Mouse (Mus musculus): ENCODE data around the gene Ccl17. TPM values are rescaled to one million over a fixed set of nuclear protein-coding genes. Genes with fewer than 3 reads are reported as not detected.

Ccl17 gene
- polyA plus RNA-seq, 1 experiment from 2014 or later = not detected

GRCm38 (mm10) chr8:94785995-94786595 lies 24.2 kb upstream of the Ccl17 start:
- no peaks in the 10 kb centered on the region for H3K27me3 ChIP-seq (ENCODE audit: control insufficient read depth, insufficient read depth, low read length)
- H3K9ac ChIP-seq (ENCODE audit: low read length) = no peak overlapping the region
- no peaks in the 10 kb centered on the region for H3K9me3 ChIP-seq (ENCODE audit: control insufficient read depth, low read length)
- no peak overlapping the region for H3K4me3 ChIP-seq (ENCODE audit: low read depth, low read length)
- H3K27ac ChIP-seq (ENCODE audit: low read depth, low read length) = no peak overlapping the region
- WGBS = 71% methylated on average over 6 of the region's 6 CpGs
- H3K4me2 ChIP-seq = no peak overlapping the region
- H3K36me3 ChIP-seq (ENCODE audit: control insufficient read depth, insufficient read depth, low read length) = no peaks in the 10 kb centered on the region
- no peak for DNase-seq (ENCODE audit: low spot score, missing footprints)
- H3K4me1 ChIP-seq (ENCODE audit: control insufficient read depth, insufficient read depth, low read length) = peaks cover 21% of the 10 kb centered on the region
- ATAC-seq (ENCODE audit: low FRiP score) = no peak

- Histone ChIP-seq H3K4me3 (ENCODE audit: low read depth, low read length) (no peak overlapping the region), H3K36me3 (ENCODE audit: control insufficient read depth, insufficient read depth, low read length) (no peaks in the 10 kb centered on the region), H3K27me3 (ENCODE audit: control insufficient read depth, insufficient read depth, low read length) (no peaks in the 10 kb centered on the region), H3K9ac (ENCODE audit: low read length) (no peak overlapping the region), H3K9me3 (ENCODE audit: control insufficient read depth, low read length) (no peaks in the 10 kb centered on the region), H3K4me1 (ENCODE audit: control insufficient read depth, insufficient read depth, low read length) (peaks cover 15% of the 10 kb centered on the region), H3K4me2 (no peak overlapping the region), H3K27ac (ENCODE audit: low read depth, low read length) (no peak overlapping the region)
- peak; percentile 86 for DNase-seq (ENCODE audit: low spot score, missing footprints)
- ATAC-seq (ENCODE audit: low FRiP score) = no peak
- WGBS = 71% methylated on average over 15 of the region's 15 CpGs
These were observed 22.4 kb upstream of the Ccl17 start for GRCm38 (mm10) chr8:94787524-94788501.

DNA sequence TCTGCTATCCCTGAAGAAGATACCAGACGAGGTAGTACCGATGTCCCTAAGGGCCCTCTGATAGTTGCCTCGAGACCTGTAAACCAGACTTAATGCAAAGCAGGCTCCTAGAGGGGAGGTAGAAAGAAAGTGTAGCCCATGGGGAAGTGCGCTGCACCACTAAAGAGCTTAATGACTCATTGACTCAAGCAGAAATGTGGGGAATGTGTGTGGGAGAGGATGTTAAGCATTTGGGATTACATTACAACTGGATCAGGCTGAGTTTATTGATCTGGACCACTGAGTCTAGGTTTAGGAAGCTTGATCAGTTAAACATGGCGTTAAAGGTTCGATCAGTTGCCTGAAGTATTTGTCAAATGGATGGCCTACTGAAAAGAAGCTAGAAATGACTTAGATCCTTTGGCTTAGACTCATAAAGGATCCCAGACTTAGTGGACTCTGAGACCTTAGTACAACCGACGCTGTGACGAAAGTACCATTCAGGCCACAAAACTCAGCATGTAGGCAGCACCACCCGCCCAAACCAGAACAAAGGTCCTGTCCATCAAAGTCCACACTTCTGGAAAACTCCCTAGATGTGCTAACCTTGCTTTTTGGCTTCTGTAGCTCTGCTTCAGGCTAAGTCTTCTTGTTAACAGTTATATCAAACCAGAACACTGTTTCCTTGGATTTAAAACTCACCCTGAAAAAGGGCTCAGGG lies 20.8 kb upstream of the Ccl17 start:
- Histone ChIP-seq H3K9me3 (ENCODE audit: control insufficient read depth, low read length) (no peaks in the 10 kb centered on the region), H3K9ac (ENCODE audit: low read length) (no peak overlapping the region), H3K27ac (ENCODE audit: low read depth, low read length) (peak overlapping the region; percentile 25; the same call in 1 of the 2 replicates), H3K4me3 (ENCODE audit: low read depth, low read length) (no peak overlapping the region), H3K36me3 (ENCODE audit: control insufficient read depth, insufficient read depth, low read length) (no peaks in the 10 kb centered on the region), H3K4me1 (ENCODE audit: control insufficient read depth, insufficient read depth, low read length) (peaks cover 15% of the 10 kb centered on the region), H3K4me2 (no peak overlapping the region), H3K27me3 (ENCODE audit: control insufficient read depth, insufficient read depth, low read length) (no peaks in the 10 kb centered on the region)
- WGBS = 28% methylated on average over 10 of the region's 10 CpGs
- ATAC-seq (ENCODE audit: low FRiP score) = no peak; the same call in 1 of the 2 replicates
- DNase-seq (ENCODE audit: low spot score, missing footprints) = peak; percentile 89

GRCm38 (mm10) chr8:94794368-94794767 lies 15.9 kb upstream of the Ccl17 start:
- Histone ChIP-seq H3K27me3 (ENCODE audit: control insufficient read depth, insufficient read depth, low read length) (no peaks in the 10 kb centered on the region), H3K4me2 (no peak overlapping the region), H3K9ac (ENCODE audit: low read length) (no peak overlapping the region), H3K4me3 (ENCODE audit: low read depth, low read length) (no peak overlapping the region), H3K4me1 (ENCODE audit: control insufficient read depth, insufficient read depth, low read length) (peaks cover 11% of the 10 kb centered on the region), H3K27ac (ENCODE audit: low read depth, low read length) (no peak overlapping the region), H3K9me3 (ENCODE audit: control insufficient read depth, low read length) (no peaks in the 10 kb centered on the region), H3K36me3 (ENCODE audit: control insufficient read depth, insufficient read depth, low read length) (no peaks in the 10 kb centered on the region)
- no peak for DNase-seq (ENCODE audit: low spot score, missing footprints)
- WGBS = 86% methylated on average over 4 of the region's 4 CpGs
- no peak for ATAC-seq (ENCODE audit: low FRiP score)

GRCm38 (mm10) chr8:94794782-94795181 lies 15.5 kb upstream of the Ccl17 start:
- no peak overlapping the region for H3K4me3 ChIP-seq (ENCODE audit: low read depth, low read length)
- H3K4me1 ChIP-seq (ENCODE audit: control insufficient read depth, insufficient read depth, low read length) = peaks cover 7% of the 10 kb centered on the region
- 98% methylated on average over 2 of the region's 2 CpGs for WGBS
- no peak overlapping the region for H3K4me2 ChIP-seq
- H3K9me3 ChIP-seq (ENCODE audit: control insufficient read depth, low read length) = no peaks in the 10 kb centered on the region
- no peaks in the 10 kb centered on the region for H3K36me3 ChIP-seq (ENCODE audit: control insufficient read depth, insufficient read depth, low read length)
- no peaks in the 10 kb centered on the region for H3K27me3 ChIP-seq (ENCODE audit: control insufficient read depth, insufficient read depth, low read length)
- DNase-seq (ENCODE audit: low spot score, missing footprints) (no peak), ATAC-seq (ENCODE audit: low FRiP score) (no peak)
- H3K27ac ChIP-seq (ENCODE audit: low read depth, low read length) = no peak overlapping the region
- no peak overlapping the region for H3K9ac ChIP-seq (ENCODE audit: low read length)

GRCm38 (mm10) chr8:94800278-94800968 lies 9.8 kb upstream of the Ccl17 start:
- WGBS = 70% methylated on average over 7 of the region's 7 CpGs
- H3K9me3 ChIP-seq (ENCODE audit: control insufficient read depth, low read length) = no peaks in the 10 kb centered on the region
- H3K27ac ChIP-seq (ENCODE audit: low read depth, low read length) = no peak overlapping the region
- no peaks in the 10 kb centered on the region for H3K27me3 ChIP-seq (ENCODE audit: control insufficient read depth, insufficient read depth, low read length)
- no peaks in the 10 kb centered on the region for H3K4me1 ChIP-seq (ENCODE audit: control insufficient read depth, insufficient read depth, low read length)
- no peak overlapping the region for H3K4me3 ChIP-seq (ENCODE audit: low read depth, low read length)
- ATAC-seq (ENCODE audit: low FRiP score) (no peak), DNase-seq (ENCODE audit: low spot score, missing footprints) (peak; percentile 59)
- no peaks in the 10 kb centered on the region for H3K36me3 ChIP-seq (ENCODE audit: control insufficient read depth, insufficient read depth, low read length)
- no peak overlapping the region for H3K4me2 ChIP-seq
- H3K9ac ChIP-seq (ENCODE audit: low read length) = no peak overlapping the region

GRCm38 (mm10) chr8:94801293-94802095 lies 8.8 kb upstream of the Ccl17 start:
- DNase-seq (ENCODE audit: low spot score, missing footprints) (peak; percentile 80), ATAC-seq (ENCODE audit: low FRiP score) (no peak)
- no peak overlapping the region for H3K4me2 ChIP-seq
- H3K9me3 ChIP-seq (ENCODE audit: control insufficient read depth, low read length) = no peaks in the 10 kb centered on the region
- no peaks in the 10 kb centered on the region for H3K4me1 ChIP-seq (ENCODE audit: control insufficient read depth, insufficient read depth, low read length)
- H3K27ac ChIP-seq (ENCODE audit: low read depth, low read length) = no peak overlapping the region
- WGBS = 44% methylated on average over 14 of the region's 14 CpGs
- no peaks in the 10 kb centered on the region for H3K27me3 ChIP-seq (ENCODE audit: control insufficient read depth, insufficient read depth, low read length)
- no peak overlapping the region for H3K4me3 ChIP-seq (ENCODE audit: low read depth, low read length)
- no peaks in the 10 kb centered on the region for H3K36me3 ChIP-seq (ENCODE audit: control insufficient read depth, insufficient read depth, low read length)
- H3K9ac ChIP-seq (ENCODE audit: low read length) = no peak overlapping the region

GRCm38 (mm10) chr8:94802375-94802774 lies 7.9 kb upstream of the Ccl17 start:
- Histone ChIP-seq H3K27ac (ENCODE audit: low read depth, low read length) (no peak overlapping the region), H3K36me3 (ENCODE audit: control insufficient read depth, insufficient read depth, low read length) (no peaks in the 10 kb centered on the region), H3K9me3 (ENCODE audit: control insufficient read depth, low read length) (no peaks in the 10 kb centered on the region), H3K27me3 (ENCODE audit: control insufficient read depth, insufficient read depth, low read length) (no peaks in the 10 kb centered on the region), H3K4me1 (ENCODE audit: control insufficient read depth, insufficient read depth, low read length) (no peaks in the 10 kb centered on the region; the same call in 1 of the 2 replicates), H3K4me3 (ENCODE audit: low read depth, low read length) (no peak overlapping the region), H3K4me2 (no peak overlapping the region), H3K9ac (ENCODE audit: low read length) (no peak overlapping the region)
- no peak for ATAC-seq (ENCODE audit: low FRiP score)
- DNase-seq (ENCODE audit: low spot score, missing footprints) = peak; percentile 44
- 85% methylated on average over 4 of the region's 4 CpGs for WGBS

All from midbrain, embryonic 11.5 days (tissue).